Mouse (Mus musculus) heart, embryonic 16.5 days (tissue): ENCODE measurements around the gene Pcsk6. TPM values are rescaled to one million over a fixed set of nuclear protein-coding genes. Genes with fewer than 3 reads are reported as not detected.
"Not testable (repeated sequence)": the region's sequence is repeated elsewhere in the genome, so short reads cannot be mapped to it uniquely, and the experiment has no call there.

Source experiments
- ATAC-seq: fragments of 200-750 bp; cut with Nextera tagmentation; replicated peaks from 2 replicates; pipeline ENCODE4 v1.8.0; 2017; ENCODE audit warnings: moderate number of reproducible peaks; ENCODE audit not compliant: insufficient read depth, low FRiP score; ENCODE audit errors: extremely low read depth
- H3K27ac ChIP-seq: fragments of 300-500 bp; sonication (generic); 2 replicates; pipeline ENCODE4 v1.5.1; 2014; ENCODE audit warnings: mild to moderate bottlenecking, low read length, control low read depth, moderate library complexity
- H3K27me3 ChIP-seq: fragments of 300-500 bp; sonication (generic); 2 replicates; pipeline ENCODE4 v1.6.1; 2014; ENCODE audit warnings: low read length, mixed read lengths; ENCODE audit not compliant: control insufficient read depth, insufficient read depth
- H3K36me3 ChIP-seq: fragments of 300-500 bp; sonication (generic); 2 replicates; pipeline ENCODE4 v1.6.1; 2014; ENCODE audit not compliant: control insufficient read depth, insufficient read depth
- H3K4me1 ChIP-seq: fragments of 300-500 bp; sonication (generic); 2 replicates; pipeline ENCODE4 v1.6.1; 2014; ENCODE audit warnings: low read length, mixed read lengths; ENCODE audit not compliant: control insufficient read depth, insufficient read depth
- H3K4me2 ChIP-seq: fragments of 300-500 bp; sonication (generic); 2 replicates; pipeline ENCODE4 v1.6.1; 2014; ENCODE audit warnings: low read depth, mild to moderate bottlenecking, control low read depth, low read length
- H3K4me3 ChIP-seq: fragments of 300-500 bp; sonication (generic); 2 replicates; pipeline ENCODE4 v1.5.1; 2014; ENCODE audit warnings: mild to moderate bottlenecking, control low read depth, low read length
- H3K9ac ChIP-seq: fragments of 300-500 bp; sonication (generic); 2 replicates; pipeline ENCODE4 v1.6.1; 2014; ENCODE audit warnings: low read length, control low read depth
- H3K9me3 ChIP-seq: fragments of 300-500 bp; sonication (generic); replicated peaks from 2 replicates; pipeline ENCODE4 v1.6.1; 2016; ENCODE audit warnings: low read length; ENCODE audit not compliant: control insufficient read depth
- WGBS: fragments of 180-500 bp; shearing (Covaris S2); extraction: QIAGEN DNeasy Blood & Tissue Kit; methylation state at CpG from one replicate; pipeline ENCODE4 v1.1.7; 2014; 5-methylcytosine and 5-hydroxymethylcytosine counted together
- polyA plus RNA-seq: library from polyadenylated mRNA; unstranded; fragments of >200 nt; fragmentation: Nextera tagmentation; extraction: Ambion mirVana; gene quantifications from 2 replicates; pipeline ENCODE4 v1.2.1, GENCODE M21; 2015

The Pcsk6 gene
- polyA plus RNA-seq, 1 experiment from 2014 or later = 1.1 TPM

DNA sequence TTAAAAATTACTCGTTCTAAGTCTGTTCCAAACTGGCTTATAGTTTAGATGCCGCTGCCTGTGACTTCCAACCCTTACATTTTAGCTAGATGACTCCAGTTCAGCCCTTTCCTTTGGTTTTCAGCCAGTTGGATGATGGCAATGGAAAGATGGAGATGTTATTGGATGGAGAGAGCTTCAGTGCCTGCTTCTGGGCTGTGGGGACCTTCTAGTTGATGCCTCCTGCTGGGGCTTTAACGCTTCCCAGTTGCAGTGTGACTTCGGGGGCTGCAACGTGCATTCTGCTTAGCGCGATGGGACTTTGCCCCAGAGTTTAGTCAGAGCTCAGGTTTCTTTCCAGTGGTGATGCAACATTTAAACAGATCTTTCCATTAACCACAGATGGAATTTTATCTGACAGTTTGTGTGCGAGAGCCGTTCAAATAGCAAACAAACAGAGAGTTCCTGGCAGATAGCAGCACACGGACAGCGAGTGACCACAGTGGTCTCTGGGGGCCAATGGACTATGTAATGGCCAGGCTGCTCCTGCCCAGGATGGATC lies 53.3 kb downstream of the Pcsk6 start:
- no peak overlapping the region for H3K4me3 ChIP-seq
- H3K27ac ChIP-seq = no peak overlapping the region
- no peak overlapping the region for H3K9ac ChIP-seq
- no peak overlapping the region for H3K4me2 ChIP-seq
- H3K4me1 ChIP-seq = no peaks in the 10 kb centered on the region
- whole genome bisulfite sequencing = 45% methylated on average over 11 of the region's 11 CpGs
- no peaks in the 10 kb centered on the region for H3K9me3 ChIP-seq
- ATAC-seq = no peak
- no peaks in the 10 kb centered on the region for H3K36me3 ChIP-seq
- H3K27me3 ChIP-seq = no peaks in the 10 kb centered on the region

DNA sequence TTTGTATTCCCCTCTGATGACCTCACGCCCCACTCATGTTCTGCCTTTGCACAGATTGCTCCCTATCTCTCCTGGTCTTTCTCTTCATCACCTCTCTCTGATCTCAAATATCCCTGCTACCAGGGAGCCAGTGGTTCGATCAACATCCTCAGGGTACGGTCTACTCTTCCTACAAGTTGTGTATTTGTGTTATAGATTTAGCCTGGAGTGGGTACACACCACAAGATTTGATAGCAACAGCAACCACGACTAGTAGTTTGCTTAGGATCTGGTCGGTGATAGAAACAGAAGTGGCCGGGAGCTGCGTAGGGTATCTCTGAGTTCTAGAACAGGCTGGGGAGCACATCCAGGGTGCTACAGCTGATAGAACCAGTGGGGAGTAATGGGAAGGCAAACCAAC lies 54.3 kb downstream of the Pcsk6 start:
- Histone ChIP-seq H3K36me3 (no peaks in the 10 kb centered on the region), H3K9me3 (no peaks in the 10 kb centered on the region), H3K9ac (no peak overlapping the region), H3K27ac (no peak overlapping the region), H3K4me2 (no peak overlapping the region), H3K4me1 (no peaks in the 10 kb centered on the region), H3K27me3 (no peaks in the 10 kb centered on the region), H3K4me3 (no peak overlapping the region)
- WGBS = 80% methylated on average over 7 of the region's 7 CpGs
- ATAC-seq = no peak

DNA sequence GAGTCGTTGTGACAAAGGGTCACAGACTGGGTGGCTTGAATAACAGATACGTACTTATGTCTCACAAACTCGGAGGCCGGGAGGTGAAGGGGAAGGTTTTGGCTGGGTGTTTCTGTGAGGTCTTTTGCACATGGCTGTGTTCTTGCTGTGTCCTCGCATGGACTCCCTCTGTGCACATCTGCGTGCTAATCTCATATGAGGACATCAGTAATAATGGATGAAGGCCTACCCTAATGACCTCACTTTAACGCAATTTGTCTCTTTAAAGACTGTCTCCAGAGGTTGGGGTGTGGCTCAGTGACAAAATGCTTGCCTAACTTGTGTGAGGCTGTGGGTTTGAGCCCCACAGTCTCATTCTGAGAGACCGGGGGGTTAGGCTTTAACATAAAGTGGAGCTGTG lies 55.0 kb downstream of the Pcsk6 start:
- Histone ChIP-seq H3K4me2 (no peak overlapping the region), H3K36me3 (no peaks in the 10 kb centered on the region), H3K9ac (no peak overlapping the region), H3K27ac (no peak overlapping the region), H3K4me1 (no peaks in the 10 kb centered on the region), H3K4me3 (no peak overlapping the region), H3K9me3 (no peaks in the 10 kb centered on the region), H3K27me3 (no peaks in the 10 kb centered on the region)
- ATAC-seq = no peak
- 70% methylated on average over 8 of the region's 8 CpGs for WGBS

DNA sequence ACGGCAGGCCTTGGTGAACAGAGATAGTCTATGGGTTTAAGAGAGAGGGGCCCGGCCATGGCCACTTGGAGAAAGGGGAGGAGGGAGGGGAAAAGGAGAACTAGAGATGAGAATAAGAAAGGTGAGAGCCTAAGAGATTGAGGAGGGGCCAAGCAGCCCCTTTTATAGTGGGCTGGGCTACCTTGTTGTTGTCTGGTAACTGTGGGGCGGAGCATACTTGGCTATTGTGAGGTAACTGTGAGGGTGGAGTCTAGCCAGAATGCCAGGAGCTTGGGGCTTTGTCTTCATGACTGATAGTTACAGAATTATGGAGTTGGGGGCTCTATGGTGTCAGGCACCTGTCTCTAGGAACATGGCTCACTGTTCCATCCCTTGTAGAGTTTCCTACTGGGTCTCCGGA lies 56.9 kb downstream of the Pcsk6 start:
- H3K4me3 ChIP-seq = no peak overlapping the region
- H3K9ac ChIP-seq = no peak overlapping the region
- no peaks in the 10 kb centered on the region for H3K27me3 ChIP-seq
- H3K9me3 ChIP-seq = peaks cover 3% of the 10 kb centered on the region; the same call in 1 of the 2 replicates
- H3K4me2 ChIP-seq = no peak overlapping the region
- WGBS = 88% methylated on average over 4 of the region's 4 CpGs
- H3K27ac ChIP-seq = no peak overlapping the region
- no peaks in the 10 kb centered on the region for H3K36me3 ChIP-seq
- H3K4me1 ChIP-seq = no peaks in the 10 kb centered on the region
- no peak for ATAC-seq

DNA sequence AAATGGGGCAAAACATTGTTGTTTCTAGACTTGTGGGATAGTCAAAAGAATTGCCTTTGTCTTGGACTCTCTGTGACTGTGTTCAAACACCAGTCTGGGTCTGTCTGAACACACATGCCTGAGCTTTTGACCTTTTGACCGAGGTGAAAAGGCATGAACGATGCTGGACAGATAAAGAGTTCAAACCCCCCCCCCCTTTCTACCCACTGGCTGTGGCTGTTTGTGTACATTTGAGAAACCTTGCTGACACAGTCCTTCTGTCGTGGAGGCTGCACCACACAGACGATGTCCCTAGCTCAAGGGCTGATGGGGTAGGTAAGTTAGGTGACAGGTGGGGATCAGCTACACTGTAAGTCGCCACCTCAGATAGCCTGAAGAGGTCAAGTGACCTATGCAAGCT lies 67.9 kb downstream of the Pcsk6 start:
- no peak overlapping the region for H3K27ac ChIP-seq
- H3K4me1 ChIP-seq = peaks cover 11% of the 10 kb centered on the region
- H3K9me3 ChIP-seq = no peaks in the 10 kb centered on the region
- WGBS = 24% methylated on average over 5 of the region's 5 CpGs
- H3K36me3 ChIP-seq = no peaks in the 10 kb centered on the region
- no peak overlapping the region for H3K4me3 ChIP-seq
- no peak overlapping the region for H3K4me2 ChIP-seq
- no peaks in the 10 kb centered on the region for H3K27me3 ChIP-seq
- no peak for ATAC-seq
- no peak overlapping the region for H3K9ac ChIP-seq

DNA sequence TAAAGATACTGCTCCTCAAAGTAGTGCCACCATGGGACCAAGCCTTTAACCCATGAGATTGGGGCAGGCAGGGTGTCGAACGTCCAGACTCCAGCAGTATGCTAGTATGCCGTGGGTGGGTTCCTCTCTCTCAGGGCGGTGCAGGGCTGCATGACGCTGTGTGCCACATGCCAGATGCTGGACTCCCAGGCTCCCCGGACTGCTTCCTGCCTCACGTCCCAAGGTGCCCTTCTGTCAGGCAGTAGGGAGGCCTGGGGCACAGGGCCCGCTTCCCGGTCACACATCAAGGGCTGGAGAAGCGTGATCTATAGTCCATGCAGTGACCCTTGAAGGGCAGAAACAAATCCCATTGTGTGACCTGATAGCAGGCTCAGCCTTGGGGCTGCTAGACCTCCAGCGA lies 68.9 kb downstream of the Pcsk6 start:
- H3K4me3 ChIP-seq = no peak overlapping the region
- H3K27me3 ChIP-seq = no peaks in the 10 kb centered on the region
- H3K9me3 ChIP-seq = no peaks in the 10 kb centered on the region
- H3K36me3 ChIP-seq = no peaks in the 10 kb centered on the region
- WGBS = 33% methylated on average over 11 of the region's 11 CpGs
- H3K27ac ChIP-seq = no peak overlapping the region
- ATAC-seq = peak; percentile 82
- H3K9ac ChIP-seq = no peak overlapping the region
- 0 out of 2 replicates have a peak overlapping the region, but pooled peaks have one; percentile 4 for H3K4me2 ChIP-seq
- H3K4me1 ChIP-seq = peaks cover 11% of the 10 kb centered on the region

DNA sequence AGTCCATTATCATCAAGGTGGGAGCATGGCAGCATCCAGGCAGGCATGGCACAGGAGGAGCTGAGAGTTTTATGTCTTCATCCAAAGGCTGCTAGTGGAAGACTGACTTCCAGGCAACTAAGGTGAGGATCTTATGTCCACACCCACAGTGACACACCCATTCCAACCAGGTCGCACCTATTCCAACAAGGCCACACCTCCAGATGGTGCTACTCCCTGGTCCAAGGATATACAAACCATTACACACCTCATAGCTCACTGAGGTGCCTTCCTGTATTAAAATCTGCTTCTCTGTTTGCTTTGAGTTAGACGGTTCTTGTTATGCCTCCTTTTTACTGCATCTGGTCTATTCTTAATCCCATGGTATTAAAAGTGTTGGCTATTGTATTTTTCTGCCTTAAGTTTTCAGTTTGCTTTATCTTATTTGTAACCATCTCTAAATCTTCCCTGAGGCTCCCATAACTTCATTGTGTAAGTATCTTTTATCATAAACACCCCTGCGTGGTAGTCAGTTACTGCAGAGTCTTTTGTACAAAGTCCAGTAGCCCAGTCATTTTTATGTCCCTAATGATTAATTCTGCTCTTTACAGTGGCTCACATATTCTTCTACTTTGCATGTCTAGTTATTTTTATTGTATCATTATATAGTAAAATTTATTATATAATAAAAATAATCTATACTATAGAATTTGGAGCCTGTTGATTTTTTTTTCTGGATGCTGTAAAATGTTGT lies 72.9 kb downstream of the Pcsk6 start:
- not testable (repeated sequence) for H3K27me3 ChIP-seq, ATAC-seq, H3K4me2 ChIP-seq, H3K36me3 ChIP-seq, H3K9ac ChIP-seq, H3K9me3 ChIP-seq, H3K27ac ChIP-seq, H3K4me3 ChIP-seq
- peaks cover 11% of the 10 kb centered on the region for H3K4me1 ChIP-seq
- WGBS = 80% methylated on average over 3 of the region's 3 CpGs

DNA sequence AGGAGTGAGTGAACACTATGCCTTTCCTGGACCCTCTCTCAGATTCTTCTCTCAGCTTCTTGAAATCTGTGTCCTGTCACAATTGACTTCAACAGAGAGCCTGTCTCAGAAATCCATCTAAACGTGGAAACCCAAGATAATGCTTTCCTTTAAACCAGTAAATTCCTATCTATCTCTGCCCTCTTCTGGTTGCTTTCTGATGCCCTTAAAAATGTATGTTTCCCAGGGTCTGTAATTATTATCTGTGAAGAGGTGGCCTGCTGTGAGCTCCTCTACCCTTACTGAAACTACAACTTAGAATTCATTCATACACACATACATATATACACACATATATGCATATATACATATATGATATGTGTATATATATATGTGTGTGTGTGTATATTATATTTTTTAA lies 73.7 kb downstream of the Pcsk6 start:
- H3K4me2 ChIP-seq = no peak overlapping the region
- H3K9ac ChIP-seq = no peak overlapping the region
- H3K4me1 ChIP-seq = peaks cover 4% of the 10 kb centered on the region; the same call in 1 of the 2 replicates
- H3K27ac ChIP-seq = no peak overlapping the region
- H3K27me3 ChIP-seq = no peaks in the 10 kb centered on the region
- no peak overlapping the region for H3K4me3 ChIP-seq
- no peak for ATAC-seq
- no peaks in the 10 kb centered on the region for H3K9me3 ChIP-seq
- no peaks in the 10 kb centered on the region for H3K36me3 ChIP-seq
- WGBS = 10% methylated on average over 1 of the region's 1 CpGs

DNA sequence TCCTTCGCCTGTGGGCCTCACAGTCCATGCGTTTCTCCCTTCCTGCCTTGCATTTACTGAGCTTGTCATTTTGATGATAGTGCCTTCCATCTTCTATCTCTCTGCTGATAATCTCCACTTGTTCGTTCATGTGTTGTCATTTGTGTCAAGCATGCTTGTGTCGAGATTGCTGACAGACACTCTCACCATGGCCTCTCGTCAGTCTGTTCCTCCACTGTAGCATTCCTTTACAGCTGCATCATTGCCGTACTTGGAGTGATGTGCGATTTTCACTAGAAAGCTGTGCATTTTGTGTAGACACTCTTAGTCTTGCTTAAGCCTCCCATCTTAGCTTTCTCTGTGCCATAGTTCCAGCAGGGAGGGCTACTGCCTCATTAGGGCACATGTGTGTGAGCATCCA lies 79.5 kb downstream of the Pcsk6 start:
- Histone ChIP-seq H3K4me2 (peak overlapping the region; percentile 43), H3K27me3 (no peaks in the 10 kb centered on the region), H3K27ac (no peak overlapping the region), H3K9ac (peak overlapping the region; percentile 20; the same call in 1 of the 2 replicates), H3K4me1 (peaks cover 12% of the 10 kb centered on the region), H3K9me3 (no peaks in the 10 kb centered on the region), H3K4me3 (no peak overlapping the region), H3K36me3 (no peaks in the 10 kb centered on the region)
- 25% methylated on average over 7 of the region's 7 CpGs for WGBS
- ATAC-seq = peak; percentile 73
